Mouse (Mus musculus): Measurements from ENCODE around the gene Sash3. TPM values are rescaled to one million over a fixed set of nuclear protein-coding genes. Genes with fewer than 3 reads are reported as not detected.

The Sash3 gene
- polyA plus RNA-seq (2012; rRNA removed), result 0.56 and 0.59 TPM in 2 replicates

DNA sequence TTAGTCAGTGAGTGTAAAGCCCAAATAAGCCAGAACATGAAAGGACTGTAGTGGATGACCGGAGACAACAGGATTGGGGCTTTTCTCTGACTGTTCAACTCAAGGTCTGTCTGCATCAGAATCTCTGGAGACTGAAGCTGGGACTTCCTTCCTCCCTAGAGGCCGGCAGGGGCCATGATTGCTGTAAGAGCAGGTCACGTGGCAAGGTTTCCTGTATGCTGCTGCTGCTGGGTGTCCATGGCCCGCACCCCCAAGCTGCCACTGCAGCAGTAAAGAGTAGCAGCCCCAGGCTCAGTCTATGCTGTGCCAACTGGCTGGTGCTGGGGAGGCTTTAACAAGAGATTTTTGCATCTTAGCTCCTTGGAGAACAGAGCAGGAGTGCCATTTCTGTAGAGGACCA is at the start of gene Sash3:
Gene Sash3 (plus strand): TSS at position 175 of the 400 bp plus-strand sequence.
- WGBS, result 92% methylated on average over 4 of the region's 4 CpGs
- H3K27ac ChIP-seq (ENCODE audit: insufficient read depth, low read length), result no peak within 1 kb of the TSS
- H3K27me3 ChIP-seq (ENCODE audit: control insufficient read depth, insufficient read depth, low read length), result no peaks in the 10 kb centered on the region
- DNase-seq, result no peak
- TF ChIP-seq POLR2A (IDR thresholded peaks at IDR 0.05; ENCODE audit: borderline replicate concordance, insufficient read depth, low read length), result no peak
- no peak for TF ChIP-seq CTCF (IDR thresholded peaks at IDR 0.05; ENCODE audit: borderline replicate concordance, insufficient read depth, low read depth, low read length)
- H3K4me3 ChIP-seq (replicated peaks; ENCODE audit: insufficient read depth, low read depth, low read length), result no peak within 1 kb of the TSS
- no peaks in the 10 kb centered on the region for H3K4me1 ChIP-seq (ENCODE audit: control insufficient read depth, insufficient read depth, low read length)

DNA sequence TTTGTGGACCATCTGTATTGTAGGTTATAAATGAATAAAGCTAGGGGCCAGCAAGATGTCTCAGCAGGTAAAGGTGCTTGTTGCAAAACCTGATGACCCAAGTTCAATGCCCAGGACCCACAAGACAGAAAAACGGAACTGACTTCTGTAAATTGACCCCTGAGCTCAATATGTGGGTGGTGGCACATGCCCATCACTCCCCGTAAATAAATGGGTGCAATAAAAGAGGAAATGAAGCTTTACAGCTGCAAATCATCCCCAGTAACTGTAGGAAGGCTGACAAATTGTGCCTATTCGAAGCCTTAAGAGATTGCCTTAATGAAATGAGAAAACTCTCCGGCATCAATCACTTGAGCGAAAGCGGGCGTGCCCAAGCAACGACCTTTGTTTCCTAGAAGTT is 49.7 kb upstream of the Sash3 start:
- DNase-seq, result no peak
- no peaks in the 10 kb centered on the region for H3K27me3 ChIP-seq (ENCODE audit: control insufficient read depth, insufficient read depth, low read length)
- TF ChIP-seq CTCF (IDR thresholded peaks at IDR 0.05; ENCODE audit: borderline replicate concordance, insufficient read depth, low read depth, low read length) (no peak), POLR2A (IDR thresholded peaks at IDR 0.05; ENCODE audit: borderline replicate concordance, insufficient read depth, low read length) (no peak)
- WGBS, result 88% methylated on average over 8 of the region's 8 CpGs
- no peak overlapping the region for H3K4me3 ChIP-seq (replicated peaks; ENCODE audit: insufficient read depth, low read depth, low read length)
- H3K4me1 ChIP-seq (ENCODE audit: control insufficient read depth, insufficient read depth, low read length), result peaks cover 3% of the 10 kb centered on the region; the same call in 1 of the 2 replicates
- no peak overlapping the region for H3K27ac ChIP-seq (ENCODE audit: insufficient read depth, low read length)

DNA sequence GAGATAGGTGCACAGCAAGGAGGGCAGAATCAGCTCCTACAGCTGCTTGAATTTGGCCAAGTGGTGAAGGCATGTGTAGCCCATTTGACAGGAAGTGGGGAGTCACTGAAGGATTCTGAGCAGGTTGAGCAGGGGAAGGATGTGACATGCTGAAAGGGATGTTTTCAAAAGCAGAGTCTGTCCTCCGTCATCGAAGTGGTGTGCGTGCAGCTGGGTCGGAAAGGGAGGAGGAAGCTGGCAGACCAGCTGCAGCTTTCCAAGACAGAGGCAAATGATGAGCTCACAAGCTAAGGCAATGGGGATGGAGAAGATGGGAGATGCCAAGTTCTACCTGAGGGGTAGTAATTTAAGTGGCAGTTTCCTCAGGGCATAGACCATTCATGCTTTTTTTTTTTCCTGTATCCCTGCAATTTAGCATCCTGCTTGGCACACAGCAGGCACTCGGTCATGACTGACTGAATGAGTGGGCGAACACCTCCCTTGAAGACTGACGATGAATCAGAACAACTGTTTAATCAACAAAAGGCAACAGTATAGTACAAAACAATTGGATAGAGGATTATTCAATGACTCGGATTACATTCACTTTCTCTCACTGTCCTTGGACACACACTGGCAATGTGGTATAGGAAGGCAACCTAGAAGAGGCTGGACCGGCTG is 47.6 kb upstream of the Sash3 start:
- DNase-seq, result no peak
- Histone ChIP-seq H3K4me3 (replicated peaks; ENCODE audit: insufficient read depth, low read depth, low read length) (no peak overlapping the region), H3K4me1 (ENCODE audit: control insufficient read depth, insufficient read depth, low read length) (peaks cover 5% of the 10 kb centered on the region; the same call in 1 of the 2 replicates), H3K27me3 (ENCODE audit: control insufficient read depth, insufficient read depth, low read length) (no peaks in the 10 kb centered on the region), H3K27ac (ENCODE audit: insufficient read depth, low read length) (no peak overlapping the region)
- TF ChIP-seq CTCF (IDR thresholded peaks at IDR 0.05; ENCODE audit: borderline replicate concordance, insufficient read depth, low read depth, low read length) (no peak), POLR2A (IDR thresholded peaks at IDR 0.05; ENCODE audit: borderline replicate concordance, insufficient read depth, low read length) (no peak)
- 61% methylated on average over 9 of the region's 9 CpGs for WGBS

DNA sequence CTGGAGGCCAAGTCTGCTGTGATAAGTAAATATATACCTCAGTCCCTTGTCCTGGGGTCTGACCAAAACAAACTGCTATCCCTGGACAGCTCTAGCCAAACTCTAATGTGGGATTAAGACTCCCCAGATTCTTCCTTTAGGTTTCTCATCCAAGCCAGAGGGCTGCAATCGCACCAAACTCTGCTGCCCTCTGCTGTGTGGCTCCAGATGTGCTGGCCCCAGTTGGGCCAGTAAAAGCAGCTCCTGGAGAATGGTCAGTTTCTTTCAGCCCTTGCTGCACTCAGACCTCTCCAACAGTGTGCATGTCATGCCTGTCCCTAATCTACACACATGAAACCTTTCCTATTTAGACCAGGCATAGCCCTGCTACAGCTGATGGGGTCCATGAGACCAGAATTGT is 46.4 kb upstream of the Sash3 start:
- DNase-seq, result no peak
- Histone ChIP-seq H3K27me3 (ENCODE audit: control insufficient read depth, insufficient read depth, low read length) (no peaks in the 10 kb centered on the region), H3K4me1 (ENCODE audit: control insufficient read depth, insufficient read depth, low read length) (peaks cover 9% of the 10 kb centered on the region; the same call in 1 of the 2 replicates), H3K4me3 (replicated peaks; ENCODE audit: insufficient read depth, low read depth, low read length) (no peak overlapping the region), H3K27ac (ENCODE audit: insufficient read depth, low read length) (no peak overlapping the region)
- 75% methylated on average over 1 of the region's 1 CpGs for WGBS
- TF ChIP-seq POLR2A (IDR thresholded peaks at IDR 0.05; ENCODE audit: borderline replicate concordance, insufficient read depth, low read length) (no peak), CTCF (IDR thresholded peaks at IDR 0.05; ENCODE audit: borderline replicate concordance, insufficient read depth, low read depth, low read length) (no peak)

DNA sequence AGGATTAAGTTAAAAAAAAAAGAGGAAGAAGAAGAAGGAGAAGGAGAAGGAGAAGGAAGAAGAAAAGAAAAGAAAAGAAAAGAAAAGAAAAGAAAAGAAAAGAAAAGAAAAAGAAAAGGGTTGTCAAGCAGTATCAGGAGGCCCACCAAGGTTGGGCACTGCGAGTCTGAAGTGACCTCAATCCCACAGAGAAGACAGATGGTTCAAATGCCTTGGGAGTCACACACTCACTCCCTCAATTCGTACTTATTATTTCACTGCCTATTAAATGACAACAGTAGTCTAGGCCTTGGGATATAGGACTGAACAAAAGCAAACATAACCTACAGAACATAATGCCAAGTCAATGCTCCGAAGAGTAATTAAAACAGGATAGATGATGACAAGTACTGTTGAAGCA is 43.0 kb upstream of the Sash3 start:
- no peak overlapping the region for H3K4me3 ChIP-seq (replicated peaks; ENCODE audit: insufficient read depth, low read depth, low read length)
- peak overlapping the region; percentile 30; the same call in 1 of the 2 replicates for H3K27ac ChIP-seq (ENCODE audit: insufficient read depth, low read length)
- peaks cover 9% of the 10 kb centered on the region; the same call in 1 of the 2 replicates for H3K4me1 ChIP-seq (ENCODE audit: control insufficient read depth, insufficient read depth, low read length)
- TF ChIP-seq POLR2A (IDR thresholded peaks at IDR 0.05; ENCODE audit: borderline replicate concordance, insufficient read depth, low read length) (no peak), CTCF (IDR thresholded peaks at IDR 0.05; ENCODE audit: borderline replicate concordance, insufficient read depth, low read depth, low read length) (no peak)
- DNase-seq, result peak in 1 of 2 experiments; percentile 62
- 17% methylated on average over 3 of the region's 3 CpGs for WGBS
- H3K27me3 ChIP-seq (ENCODE audit: control insufficient read depth, insufficient read depth, low read length), result no peaks in the 10 kb centered on the region

DNA sequence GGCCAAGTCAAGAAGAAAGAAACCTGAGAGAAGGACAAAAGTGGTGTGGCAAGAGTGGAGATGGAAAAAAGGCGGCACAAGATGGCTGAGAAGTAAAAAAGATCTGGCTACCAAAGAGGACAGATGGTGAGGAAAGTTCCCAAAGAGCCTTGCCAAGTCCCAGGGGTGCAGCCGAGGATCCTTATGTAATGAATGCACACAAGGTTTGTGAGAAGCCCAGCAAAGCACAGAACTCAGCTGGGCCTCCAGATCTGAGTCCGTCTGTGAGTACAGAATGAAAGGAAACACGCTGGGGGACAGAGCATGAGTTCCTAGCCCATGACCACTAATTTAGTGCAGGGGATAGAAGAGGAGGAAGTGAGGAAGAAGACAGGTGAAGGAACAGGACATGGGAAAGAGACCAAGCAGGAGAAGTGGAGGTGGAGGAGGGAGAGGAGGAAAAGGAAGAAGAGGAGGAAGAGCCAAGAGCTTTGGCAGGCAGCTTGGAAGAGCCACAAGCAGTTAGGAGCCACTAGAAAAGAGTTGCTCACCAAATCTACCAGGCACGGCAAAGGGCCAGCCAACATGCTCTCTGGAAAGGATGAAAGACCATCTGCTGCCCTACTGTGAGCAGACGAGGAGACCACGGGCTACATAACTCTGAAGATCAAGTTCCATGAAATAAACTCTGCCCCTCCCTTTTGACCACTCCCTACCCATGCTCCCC is 41.3 kb upstream of the Sash3 start:
- peak; percentile 73 to 81 for DNase-seq
- Histone ChIP-seq H3K4me3 (replicated peaks; ENCODE audit: insufficient read depth, low read depth, low read length) (no peak overlapping the region), H3K4me1 (ENCODE audit: control insufficient read depth, insufficient read depth, low read length) (peaks cover 7% of the 10 kb centered on the region; the same call in 1 of the 2 replicates), H3K27ac (ENCODE audit: insufficient read depth, low read length) (peak overlapping the region; percentile 90), H3K27me3 (ENCODE audit: control insufficient read depth, insufficient read depth, low read length) (no peaks in the 10 kb centered on the region)
- no peak for TF ChIP-seq POLR2A (IDR thresholded peaks at IDR 0.05; ENCODE audit: borderline replicate concordance, insufficient read depth, low read length)
- no peak for TF ChIP-seq CTCF (IDR thresholded peaks at IDR 0.05; ENCODE audit: borderline replicate concordance, insufficient read depth, low read depth, low read length)
- 19% methylated on average over 7 of the region's 7 CpGs for WGBS

DNA sequence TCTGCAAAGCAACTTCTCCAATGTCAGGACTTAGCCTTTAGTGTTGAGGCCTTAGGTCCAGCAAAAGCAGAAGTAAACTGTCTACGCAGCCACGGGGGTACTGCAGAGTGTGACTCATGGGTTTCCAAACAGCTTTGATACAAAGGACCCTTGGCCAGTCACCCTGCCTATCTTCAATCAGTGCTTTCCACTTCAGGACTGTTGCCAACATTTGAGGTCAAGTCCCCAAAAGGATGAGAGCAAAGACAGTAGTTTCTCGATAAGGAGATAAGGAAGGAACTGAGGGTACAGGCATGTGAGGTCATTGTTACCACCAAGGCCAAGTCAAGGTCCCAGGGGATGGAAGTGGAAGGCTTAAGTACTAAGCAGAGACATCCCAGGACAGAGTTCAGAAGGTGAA is 40.0 kb upstream of the Sash3 start:
- no peak overlapping the region for H3K4me3 ChIP-seq (replicated peaks; ENCODE audit: insufficient read depth, low read depth, low read length)
- no peak overlapping the region for H3K27ac ChIP-seq (ENCODE audit: insufficient read depth, low read length)
- no peaks in the 10 kb centered on the region for H3K27me3 ChIP-seq (ENCODE audit: control insufficient read depth, insufficient read depth, low read length)
- peaks cover 7% of the 10 kb centered on the region; the same call in 1 of the 2 replicates for H3K4me1 ChIP-seq (ENCODE audit: control insufficient read depth, insufficient read depth, low read length)
- no peak for DNase-seq
- TF ChIP-seq CTCF (IDR thresholded peaks at IDR 0.05; ENCODE audit: borderline replicate concordance, insufficient read depth, low read depth, low read length), result no peak
- no peak for TF ChIP-seq POLR2A (IDR thresholded peaks at IDR 0.05; ENCODE audit: borderline replicate concordance, insufficient read depth, low read length)
- 86% methylated on average over 3 of the region's 3 CpGs for WGBS
